Mouse (Mus musculus): ENCODE results near the gene Rcsd1.

GRCm38 (mm10) chr1:165652507-165652906 is 57.0 kb downstream of the Rcsd1 start:
- TF ChIP-seq CTCF (IDR thresholded peaks at IDR 0.05; ENCODE audit: low read depth) = no peak
- no peak for TF ChIP-seq EP300 (IDR thresholded peaks at IDR 0.05; ENCODE audit: low read depth)
